Mouse (Mus musculus): ENCODE measurements around the gene Smagp.

DNA sequence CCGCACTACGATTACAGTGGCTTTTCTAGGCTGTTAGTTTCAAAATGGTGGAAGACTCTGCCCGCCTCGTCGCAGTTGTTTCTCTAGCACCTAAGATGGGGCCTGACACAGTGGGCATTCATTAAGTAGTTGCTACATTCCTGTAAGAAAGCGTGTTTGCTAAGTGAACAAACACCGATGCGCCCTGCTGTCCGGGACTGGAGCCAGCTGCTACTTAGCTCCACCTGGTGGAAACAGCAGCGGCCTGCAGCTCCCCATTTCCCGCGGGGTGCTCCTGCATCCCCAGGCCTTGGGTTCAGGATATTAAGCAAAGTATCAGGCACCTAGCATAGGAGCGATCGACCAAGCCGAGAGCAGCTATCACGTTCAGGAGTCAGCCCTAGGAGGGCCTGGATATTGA is 23.2 kb downstream of the Smagp start:
- TF ChIP-seq CTCF (IDR thresholded peaks at IDR 0.05; ENCODE audit: control insufficient read depth, insufficient read depth, insufficient read length) (peak; percentile 96), MYOG (IDR thresholded peaks at IDR 0.05; ENCODE audit: control insufficient read depth, extremely low read depth, insufficient read length) (no peak)

Data from C2C12 (cell line).